Mouse (Mus musculus): Measurements from ENCODE around the gene Yif1b. TPM values are rescaled to one million over a fixed set of nuclear protein-coding genes. Genes with fewer than 3 reads are reported as not detected.

Yif1b gene
- polyA plus RNA-seq, 1 experiment from 2014 or later = 104 TPM

DNA sequence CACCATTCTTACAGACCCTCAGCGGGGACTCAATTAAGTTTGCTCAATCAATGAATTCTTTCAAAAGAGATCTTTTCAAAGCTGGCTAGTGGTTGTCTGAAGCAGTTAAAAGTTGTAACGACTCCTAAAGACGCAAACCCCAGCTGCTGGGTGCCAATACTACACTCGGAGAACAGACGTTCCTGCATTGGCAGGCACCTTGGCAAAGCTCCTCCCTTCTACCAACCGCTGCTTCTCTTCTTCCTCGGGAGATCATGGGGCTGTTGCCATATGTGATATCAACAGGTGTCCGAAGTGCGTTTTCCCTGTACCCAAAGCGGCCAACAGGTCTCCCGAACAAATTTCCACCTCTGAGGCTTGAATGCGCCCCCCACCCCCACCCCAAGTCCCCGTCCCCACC, 42.7 kb downstream of the Yif1b start:
- Histone ChIP-seq H3K9me3 (replicated peaks) (no peaks in the 10 kb centered on the region), H3K9ac (peak overlapping the region; percentile 74), H3K27ac (ENCODE audit: poor library complexity, severe bottlenecking) (peak overlapping the region; percentile 44; the same call in 1 of the 2 replicates), H3K36me3 (no peaks in the 10 kb centered on the region), H3K4me2 (peak overlapping the region; percentile 91), H3K4me3 (peak overlapping the region; percentile 62), H3K4me1 (replicated peaks) (peaks cover 30% of the 10 kb centered on the region), H3K27me3 (replicated peaks) (peaks cover 30% of the 10 kb centered on the region)
- ATAC-seq (ENCODE audit: insufficient number of reproducible peaks, low FRiP score) = no peak
- WGBS = 15% methylated on average over 13 of the region's 13 CpGs

DNA sequence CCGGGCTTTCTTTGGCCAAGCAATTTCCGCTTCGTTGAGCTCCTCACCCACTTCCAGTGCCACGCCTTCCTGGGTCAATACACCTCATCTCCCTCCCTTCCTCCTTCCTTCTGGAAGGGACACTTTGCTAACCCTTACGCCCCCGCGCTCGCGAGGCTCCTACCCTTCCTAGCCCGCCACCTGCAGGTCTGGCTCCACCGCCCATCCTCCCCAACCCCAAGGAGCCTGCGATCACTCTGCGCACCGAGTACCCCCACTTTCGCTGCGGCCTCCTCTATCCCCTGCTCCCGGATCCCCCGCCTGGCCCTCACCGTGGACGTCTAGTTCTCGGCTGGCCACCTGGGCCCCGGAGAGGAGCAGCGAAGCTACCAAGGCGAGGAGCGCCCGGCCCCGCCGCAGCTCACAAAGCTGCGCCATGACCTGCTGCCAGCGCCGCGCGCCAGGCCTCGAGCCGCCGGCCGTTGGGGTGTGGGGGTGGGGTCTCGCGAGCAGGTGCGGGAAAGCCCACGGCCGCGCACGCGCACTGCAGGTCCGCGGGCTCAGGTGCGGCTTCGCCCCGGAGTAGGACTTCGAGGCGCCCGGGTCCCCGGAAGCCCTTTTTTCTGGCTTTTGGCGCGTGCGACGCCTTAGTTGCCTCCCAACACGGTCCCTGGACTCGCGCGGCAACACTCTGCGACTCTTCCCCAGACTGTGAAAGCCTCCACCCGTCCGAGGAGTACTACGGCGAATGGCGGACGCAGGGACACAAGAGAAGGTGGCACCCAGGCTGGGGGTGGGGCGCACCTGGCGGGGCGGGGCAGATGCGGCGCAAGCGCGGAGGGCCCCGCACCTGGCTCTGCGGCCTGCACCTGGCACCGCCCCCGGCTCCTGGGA, 43.3 kb downstream of the Yif1b start, which contains the start of gene Spint2:
TSS of gene Spint2 (minus strand) at position 712 of the 873 bp plus-strand sequence.
- 0 out of 2 replicates have a peak within 1 kb of the TSS, but pooled peaks have one; percentile 19 for H3K27ac ChIP-seq (ENCODE audit: poor library complexity, severe bottlenecking)
- ATAC-seq (ENCODE audit: insufficient number of reproducible peaks, low FRiP score) = peak; percentile 61
- H3K4me1 ChIP-seq (replicated peaks) = peaks cover 30% of the 10 kb centered on the region
- no peaks in the 10 kb centered on the region for H3K36me3 ChIP-seq
- H3K27me3 ChIP-seq (replicated peaks) = peaks cover 35% of the 10 kb centered on the region
- peak within 1 kb of the TSS; percentile 62 for H3K4me3 ChIP-seq
- H3K4me2 ChIP-seq = peak within 1 kb of the TSS; percentile 91
- WGBS = under 1% methylated on average over 80 of the region's 80 CpGs
- peak within 1 kb of the TSS; percentile 74 for H3K9ac ChIP-seq
- no peaks in the 10 kb centered on the region for H3K9me3 ChIP-seq (replicated peaks)

DNA sequence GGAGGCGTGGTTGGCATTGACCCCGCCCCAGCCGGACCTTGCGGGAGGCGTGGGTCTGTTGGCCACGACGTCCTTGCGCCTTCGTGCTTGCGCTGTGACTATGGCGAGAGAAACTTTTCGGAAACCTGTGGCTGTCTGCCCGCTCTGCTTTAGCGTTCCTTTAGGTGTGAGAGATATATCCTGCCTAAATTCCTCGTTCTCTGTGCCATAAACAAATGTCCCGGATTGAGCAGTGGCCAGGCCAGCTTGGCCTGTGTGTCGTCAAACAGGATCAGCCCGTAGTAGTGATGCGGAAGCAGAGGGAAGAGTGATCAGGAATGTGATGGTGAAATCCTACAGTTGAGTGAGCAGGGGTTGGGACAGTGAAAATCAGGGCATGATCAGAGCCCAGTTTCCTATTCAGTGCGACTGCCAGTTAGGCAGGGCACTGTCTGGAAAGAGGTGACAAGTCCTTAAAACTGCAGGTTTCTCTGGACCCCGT, 44.0 kb downstream of the Yif1b start:
- 12% methylated on average over 21 of the region's 21 CpGs for WGBS
- Histone ChIP-seq H3K27ac (ENCODE audit: poor library complexity, severe bottlenecking) (no peak overlapping the region), H3K4me2 (peak overlapping the region; percentile 91), H3K4me1 (replicated peaks) (peaks cover 27% of the 10 kb centered on the region), H3K27me3 (replicated peaks) (peaks cover 38% of the 10 kb centered on the region), H3K9ac (peak overlapping the region; percentile 74), H3K4me3 (peak overlapping the region; percentile 62), H3K9me3 (replicated peaks) (no peaks in the 10 kb centered on the region), H3K36me3 (no peaks in the 10 kb centered on the region)
- peak; percentile 33; the same call in 1 of the 2 replicates for ATAC-seq (ENCODE audit: insufficient number of reproducible peaks, low FRiP score)

DNA sequence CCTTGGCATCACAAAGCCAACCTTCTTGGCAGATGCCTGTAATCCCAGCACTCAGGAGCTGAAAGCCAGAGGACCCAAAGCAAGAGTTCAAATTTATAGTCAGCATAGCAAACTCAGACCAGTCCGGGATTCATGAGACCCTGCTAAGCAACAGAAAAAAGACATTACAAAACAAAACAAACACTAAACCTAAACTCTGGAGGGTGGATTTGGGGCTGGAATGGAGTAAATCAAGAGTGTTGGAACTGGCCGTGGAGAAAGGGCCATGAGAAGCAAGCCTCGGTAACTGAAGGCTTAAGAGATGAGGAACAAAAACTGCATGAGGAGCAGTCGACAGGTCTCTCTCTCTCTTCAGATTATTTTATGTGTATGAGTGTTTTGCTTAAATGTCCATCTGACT, 45.7 kb downstream of the Yif1b start:
- no peak for ATAC-seq (ENCODE audit: insufficient number of reproducible peaks, low FRiP score)

DNA sequence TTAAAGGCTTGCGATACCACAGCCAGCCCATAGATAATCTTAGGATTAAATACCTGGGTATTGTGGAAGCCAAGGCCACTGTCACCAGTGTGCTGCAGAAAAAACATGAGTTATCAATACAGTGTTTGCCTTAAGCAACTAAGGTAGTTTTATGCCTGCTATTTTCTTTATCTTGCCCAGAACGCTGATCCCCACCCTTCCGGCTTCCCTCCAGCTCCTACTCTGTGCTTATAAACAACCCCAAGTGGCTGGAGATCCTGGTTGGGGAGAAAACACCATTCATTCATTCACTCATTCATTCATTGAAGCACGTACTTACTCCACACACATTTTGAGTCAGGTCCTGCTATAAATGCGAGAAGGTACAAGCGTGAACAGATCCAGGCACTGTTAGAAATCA, 46.4 kb downstream of the Yif1b start:
- H3K4me3 ChIP-seq = no peak overlapping the region
- peaks cover 50% of the 10 kb centered on the region for H3K27me3 ChIP-seq (replicated peaks)

More for the DNA sequence above, 45.7 kb downstream of the Yif1b start:
- Histone ChIP-seq H3K36me3 (no peaks in the 10 kb centered on the region), H3K9me3 (replicated peaks) (no peaks in the 10 kb centered on the region), H3K27me3 (replicated peaks) (peaks cover 50% of the 10 kb centered on the region), H3K4me1 (replicated peaks) (peaks cover 31% of the 10 kb centered on the region), H3K9ac (no peak overlapping the region), H3K4me2 (no peak overlapping the region), H3K27ac (ENCODE audit: poor library complexity, severe bottlenecking) (no peak overlapping the region), H3K4me3 (no peak overlapping the region)
- WGBS = 78% methylated on average over 4 of the region's 4 CpGs

DNA sequence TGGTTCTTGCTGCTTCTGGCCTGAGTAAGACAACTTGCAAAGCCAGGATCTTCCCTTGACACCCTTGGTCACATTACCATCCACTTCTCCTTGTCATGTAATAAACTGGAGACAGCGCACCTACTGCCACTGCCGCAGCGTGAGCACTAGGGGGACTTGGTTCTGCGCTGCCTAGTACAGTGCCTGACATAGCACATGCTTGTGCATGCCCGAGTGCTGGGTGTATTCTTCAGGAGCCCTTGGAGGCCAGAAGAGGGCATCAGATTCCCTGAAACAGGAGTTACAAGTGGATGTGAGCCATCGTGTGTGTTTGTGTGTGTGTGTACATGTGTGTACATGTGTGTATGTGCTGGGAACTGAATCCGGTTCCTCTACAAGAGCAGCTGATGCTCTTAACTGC, 49.4 kb downstream of the Yif1b start:
- no peak overlapping the region for H3K27ac ChIP-seq (ENCODE audit: poor library complexity, severe bottlenecking)
- no peaks in the 10 kb centered on the region; the same call in 1 of the 2 replicates for H3K9me3 ChIP-seq (replicated peaks)
- 74% methylated on average over 7 of the region's 7 CpGs for WGBS
- H3K36me3 ChIP-seq = no peaks in the 10 kb centered on the region
- H3K9ac ChIP-seq = no peak overlapping the region
- peaks cover 59% of the 10 kb centered on the region for H3K27me3 ChIP-seq (replicated peaks)
- H3K4me1 ChIP-seq (replicated peaks) = peaks cover 33% of the 10 kb centered on the region
- no peak for ATAC-seq (ENCODE audit: insufficient number of reproducible peaks, low FRiP score)
- H3K4me2 ChIP-seq = no peak overlapping the region
- no peak overlapping the region for H3K4me3 ChIP-seq

More for the DNA sequence above, 46.4 kb downstream of the Yif1b start:
- Histone ChIP-seq H3K4me1 (replicated peaks) (peaks cover 34% of the 10 kb centered on the region), H3K27ac (ENCODE audit: poor library complexity, severe bottlenecking) (no peak overlapping the region), H3K9me3 (replicated peaks) (no peaks in the 10 kb centered on the region; the same call in 1 of the 2 replicates), H3K36me3 (no peaks in the 10 kb centered on the region), H3K4me2 (no peak overlapping the region), H3K9ac (no peak overlapping the region)
- no peak for ATAC-seq (ENCODE audit: insufficient number of reproducible peaks, low FRiP score)
- 81% methylated on average over 6 of the region's 6 CpGs for WGBS

DNA sequence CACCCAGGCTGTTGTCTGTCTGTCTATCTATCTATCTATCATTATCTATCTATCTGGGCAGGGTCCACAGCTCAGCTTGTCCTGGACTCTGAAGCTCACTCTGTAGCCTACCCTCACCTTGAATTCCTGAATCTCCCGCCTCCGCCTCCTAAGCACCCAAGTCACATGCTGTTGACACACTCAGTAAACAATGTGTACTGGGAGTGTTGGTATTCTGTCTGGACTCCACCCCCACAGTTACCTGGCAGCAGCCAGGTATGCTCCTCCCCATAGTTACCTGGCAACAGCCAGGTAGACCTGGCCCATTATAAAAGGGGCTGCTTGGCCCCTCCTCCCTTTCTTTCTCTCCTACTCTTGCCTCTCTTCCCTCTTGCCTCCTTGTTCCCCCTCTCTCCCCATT, 50.0 kb downstream of the Yif1b start:
- H3K9ac ChIP-seq = no peak overlapping the region
- H3K27me3 ChIP-seq (replicated peaks) = peaks cover 54% of the 10 kb centered on the region
- ATAC-seq (ENCODE audit: insufficient number of reproducible peaks, low FRiP score) = no peak
- 88% methylated on average over 2 of the region's 2 CpGs for WGBS
- no peak overlapping the region for H3K4me2 ChIP-seq
- H3K36me3 ChIP-seq = no peaks in the 10 kb centered on the region
- H3K4me3 ChIP-seq = no peak overlapping the region
- H3K9me3 ChIP-seq (replicated peaks) = no peaks in the 10 kb centered on the region; the same call in 1 of the 2 replicates
- H3K27ac ChIP-seq (ENCODE audit: poor library complexity, severe bottlenecking) = no peak overlapping the region
- H3K4me1 ChIP-seq (replicated peaks) = peaks cover 39% of the 10 kb centered on the region

DNA sequence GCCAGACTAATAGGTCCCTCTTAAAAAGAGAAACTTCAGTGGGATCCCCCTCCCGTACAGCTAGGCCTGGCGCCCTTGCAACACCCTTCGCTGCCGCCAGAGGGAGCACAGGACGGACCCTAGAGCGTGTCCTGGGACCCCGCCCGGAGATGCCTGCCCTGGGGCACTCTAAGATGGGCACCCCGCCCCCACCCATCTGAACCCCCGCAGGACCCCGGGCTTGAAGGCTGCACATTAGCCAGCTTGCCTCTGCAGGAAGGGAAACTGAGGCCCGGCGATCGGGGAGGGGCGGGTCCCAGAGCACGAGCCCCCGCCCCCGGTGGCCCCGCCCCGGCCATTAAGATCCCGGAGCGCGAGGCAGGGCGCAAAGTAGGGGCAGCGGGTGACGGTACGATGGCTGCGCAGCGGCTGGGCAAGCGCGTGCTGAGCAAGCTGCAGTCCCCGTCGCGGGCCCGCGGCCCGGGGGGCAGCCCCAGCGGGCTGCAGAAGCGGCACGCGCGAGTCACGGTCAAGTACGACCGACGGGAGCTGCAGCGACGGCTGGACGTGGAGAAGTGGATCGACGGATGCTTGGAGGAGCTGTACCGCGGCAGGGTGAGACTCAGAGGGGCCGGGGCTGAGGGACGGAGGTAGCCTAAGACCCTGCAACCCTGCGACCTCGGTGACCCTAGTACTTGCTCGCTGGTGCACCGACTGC, 51.0 kb downstream of the Yif1b start, which contains the start of gene Ppp1r14a:
TSS of gene Ppp1r14a (plus strand) at position 367 of the 697 bp plus-strand sequence.
- Histone ChIP-seq H3K27ac (ENCODE audit: poor library complexity, severe bottlenecking) (peak within 1 kb of the TSS; percentile 55), H3K9me3 (replicated peaks) (no peaks in the 10 kb centered on the region; the same call in 1 of the 2 replicates), H3K27me3 (replicated peaks) (peaks cover 59% of the 10 kb centered on the region)

DNA sequence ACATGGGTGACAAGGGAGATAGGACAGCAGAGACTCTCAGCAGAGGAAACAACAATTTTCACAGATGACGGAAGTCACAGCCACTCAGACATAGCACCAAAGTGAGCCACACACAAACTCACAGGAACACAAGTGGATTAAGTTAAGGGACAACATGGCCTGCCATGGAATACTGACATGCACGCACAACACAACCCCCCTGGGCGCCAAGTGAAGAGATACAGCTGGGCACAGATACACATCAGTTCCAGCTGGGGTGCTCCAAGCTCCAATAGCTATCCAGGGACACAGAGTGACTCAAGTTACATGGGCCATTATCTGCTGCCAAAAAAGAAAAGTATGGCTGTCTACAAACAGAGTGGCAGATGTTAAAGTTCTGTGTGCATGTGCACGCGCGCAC, 51.7 kb downstream of the Yif1b start:
- peak overlapping the region; percentile 55; the same call in 1 of the 2 replicates for H3K27ac ChIP-seq (ENCODE audit: poor library complexity, severe bottlenecking)

More for the DNA sequence above, 51.0 kb downstream of the Yif1b start, which contains the start of gene Ppp1r14a:
- no peaks in the 10 kb centered on the region for H3K36me3 ChIP-seq
- H3K9ac ChIP-seq = peak within 1 kb of the TSS; percentile 76
- ATAC-seq (ENCODE audit: insufficient number of reproducible peaks, low FRiP score) = 0 out of 2 replicates have a peak, but pooled peaks have one; percentile 49
- peak within 1 kb of the TSS; percentile 92 for H3K4me2 ChIP-seq
- under 1% methylated on average over 59 of the region's 59 CpGs for WGBS
- H3K4me3 ChIP-seq = peak within 1 kb of the TSS; percentile 61
- H3K4me1 ChIP-seq (replicated peaks) = peaks cover 43% of the 10 kb centered on the region

DNA sequence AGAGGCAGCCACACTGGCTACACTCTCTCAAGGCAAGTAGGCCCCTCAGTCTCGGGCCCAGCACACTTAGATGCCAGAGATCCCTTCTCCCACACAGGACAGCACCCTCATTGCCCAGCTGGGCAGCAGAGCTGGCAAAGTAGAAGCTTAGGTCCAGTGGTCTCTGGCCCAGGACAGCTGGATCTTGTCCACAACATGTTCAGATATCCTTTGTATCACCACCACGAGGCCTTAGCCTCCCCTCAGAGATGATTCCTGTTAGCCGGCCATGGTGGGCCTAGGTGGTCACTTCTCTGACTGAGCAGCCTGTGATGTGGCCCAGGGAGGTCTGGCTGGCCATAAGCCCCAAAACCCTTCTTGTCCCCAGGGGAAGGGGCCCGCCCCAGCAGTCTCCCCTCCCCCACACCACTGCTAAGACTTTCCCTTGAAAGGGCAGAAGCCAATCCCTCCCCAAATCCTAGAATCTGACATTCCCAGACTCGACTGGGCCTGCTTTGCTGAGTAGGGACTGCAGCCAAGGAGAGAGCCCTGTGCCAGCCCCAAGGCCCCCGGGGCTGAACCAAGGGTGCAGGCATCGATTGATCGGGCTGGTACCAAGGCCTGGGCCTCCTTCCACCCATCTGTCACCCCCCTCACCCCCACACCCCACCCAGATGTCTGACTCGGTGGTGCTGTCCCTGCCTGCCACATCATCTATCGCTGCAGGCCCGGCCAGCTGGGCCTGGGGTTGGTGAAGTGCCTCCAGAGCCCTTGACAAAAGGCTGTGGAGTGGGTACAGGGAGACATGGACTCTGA, 52.8 kb downstream of the Yif1b start:
- 0 out of 2 replicates have a peak overlapping the region, but pooled peaks have one; percentile 13 for H3K9ac ChIP-seq
- H3K27ac ChIP-seq (ENCODE audit: poor library complexity, severe bottlenecking) = peak overlapping the region; percentile 33; the same call in 1 of the 2 replicates

More for the DNA sequence above, 51.7 kb downstream of the Yif1b start:
- WGBS = 78% methylated on average over 6 of the region's 6 CpGs
- no peaks in the 10 kb centered on the region; the same call in 1 of the 2 replicates for H3K9me3 ChIP-seq (replicated peaks)
- H3K4me3 ChIP-seq = peak overlapping the region; percentile 61
- H3K4me2 ChIP-seq = peak overlapping the region; percentile 92
- no peak overlapping the region; the same call in 1 of the 2 replicates for H3K9ac ChIP-seq
- H3K36me3 ChIP-seq = no peaks in the 10 kb centered on the region
- no peak for ATAC-seq (ENCODE audit: insufficient number of reproducible peaks, low FRiP score)
- H3K27me3 ChIP-seq (replicated peaks) = peaks cover 56% of the 10 kb centered on the region
- peaks cover 43% of the 10 kb centered on the region for H3K4me1 ChIP-seq (replicated peaks)

More for the DNA sequence above, 52.8 kb downstream of the Yif1b start:
- Histone ChIP-seq H3K27me3 (replicated peaks) (peaks cover 46% of the 10 kb centered on the region), H3K4me2 (peak overlapping the region; percentile 92; the same call in 1 of the 2 replicates), H3K9me3 (replicated peaks) (no peaks in the 10 kb centered on the region; the same call in 1 of the 2 replicates), H3K36me3 (no peaks in the 10 kb centered on the region), H3K4me3 (no peak overlapping the region), H3K4me1 (replicated peaks) (peaks cover 43% of the 10 kb centered on the region)
- ATAC-seq (ENCODE audit: insufficient number of reproducible peaks, low FRiP score) = no peak
- WGBS = 58% methylated on average over 11 of the region's 11 CpGs
